Mouse (Mus musculus) midbrain, embryonic 16.5 days (tissue): Measurements from ENCODE around the gene Eftud2. TPM values are rescaled to one million over a fixed set of nuclear protein-coding genes. Genes with fewer than 3 reads are reported as not detected.

Experiments
- ATAC-seq: fragments of 200-750 bp; cut with Nextera tagmentation; 2 replicates; pipeline ENCODE4 v1.8.0; 2017; ENCODE audit warnings: moderate TSS enrichment
- H3K27ac ChIP-seq: fragments of 300-500 bp; sonication (generic); 2 replicates; pipeline ENCODE4 v1.5.1; 2014; ENCODE audit warnings: mild to moderate bottlenecking, low read length, mixed read lengths
- H3K27me3 ChIP-seq: fragments of 300-500 bp; sonication (generic); 2 replicates; pipeline ENCODE4 v1.6.1; 2014; ENCODE audit warnings: low read depth, low read length, mixed read lengths; ENCODE audit not compliant: control insufficient read depth, insufficient read depth
- H3K36me3 ChIP-seq: fragments of 300-500 bp; sonication (generic); 2 replicates; pipeline ENCODE4 v1.6.1; 2014; ENCODE audit warnings: mild to moderate bottlenecking, low read length, moderate library complexity, mixed read lengths; ENCODE audit not compliant: control insufficient read depth, insufficient read depth
- H3K4me1 ChIP-seq: fragments of 300-500 bp; sonication (generic); 2 replicates; pipeline ENCODE4 v1.6.1; 2014; ENCODE audit warnings: mild to moderate bottlenecking, low read length, mixed read lengths; ENCODE audit not compliant: control insufficient read depth, insufficient read depth
- H3K4me2 ChIP-seq: fragments of 300-500 bp; sonication (generic); 2 replicates; pipeline ENCODE4 v1.6.1; 2014; ENCODE audit warnings: mild to moderate bottlenecking, low read length, mixed read lengths
- H3K4me3 ChIP-seq: fragments of 300-500 bp; sonication (generic); 2 replicates; pipeline ENCODE4 v1.5.1; 2014; ENCODE audit warnings: low read depth, mild to moderate bottlenecking, low read length, moderate library complexity, mixed read lengths
- H3K9ac ChIP-seq: fragments of 300-500 bp; sonication (generic); 2 replicates; pipeline ENCODE4 v1.6.1; 2014; ENCODE audit warnings: low read depth, low read length, mixed read lengths
- H3K9me3 ChIP-seq: fragments of 300-500 bp; sonication (generic); replicated peaks from 2 replicates; pipeline ENCODE4 v1.6.1; 2014; ENCODE audit warnings: mild to moderate bottlenecking, low read length, mixed read lengths; ENCODE audit not compliant: control insufficient read depth, poor library complexity, severe bottlenecking
- WGBS: fragments of 180-500 bp; shearing (Covaris S2); extraction: QIAGEN DNeasy Blood & Tissue Kit; methylation state at CpG from one replicate; pipeline ENCODE4 v1.1.7; 2014; 5-methylcytosine and 5-hydroxymethylcytosine counted together
- polyA plus RNA-seq: library from polyadenylated mRNA; unstranded; fragments of >200 nt; fragmentation: Nextera tagmentation; extraction: Ambion mirVana; gene quantifications from 2 replicates; pipeline ENCODE4 v1.2.1, GENCODE M21; 2015

The Eftud2 gene
- polyA plus RNA-seq, 1 experiment from 2014 or later = 133 TPM

DNA sequence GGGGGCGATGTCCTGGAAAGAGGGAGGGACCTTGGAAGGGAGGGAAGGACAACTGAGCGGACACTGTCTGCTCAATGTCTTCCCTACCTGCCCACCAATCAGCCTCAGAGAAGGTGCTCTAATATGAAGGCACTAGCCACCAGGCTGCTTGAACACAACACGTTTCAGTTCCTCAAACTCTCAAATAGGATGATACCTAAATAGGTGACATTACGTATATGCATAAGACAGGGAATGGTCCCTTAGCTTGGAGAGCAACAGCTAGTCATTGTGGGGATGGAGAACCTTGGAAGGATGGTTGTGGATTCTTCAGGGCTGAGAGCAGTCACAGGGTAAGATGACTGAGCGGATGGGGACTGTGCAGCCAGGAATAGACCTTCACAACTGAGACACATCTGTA, 6.6 kb upstream of the Eftud2 start:
- Histone ChIP-seq H3K27ac (no peak overlapping the region), H3K4me2 (no peak overlapping the region), H3K9ac (no peak overlapping the region), H3K36me3 (no peaks in the 10 kb centered on the region), H3K9me3 (no peaks in the 10 kb centered on the region), H3K4me3 (no peak overlapping the region), H3K27me3 (peaks cover 9% of the 10 kb centered on the region), H3K4me1 (peaks cover 4% of the 10 kb centered on the region)
- ATAC-seq = no peak
- 85% methylated on average over 5 of the region's 5 CpGs for WGBS

DNA sequence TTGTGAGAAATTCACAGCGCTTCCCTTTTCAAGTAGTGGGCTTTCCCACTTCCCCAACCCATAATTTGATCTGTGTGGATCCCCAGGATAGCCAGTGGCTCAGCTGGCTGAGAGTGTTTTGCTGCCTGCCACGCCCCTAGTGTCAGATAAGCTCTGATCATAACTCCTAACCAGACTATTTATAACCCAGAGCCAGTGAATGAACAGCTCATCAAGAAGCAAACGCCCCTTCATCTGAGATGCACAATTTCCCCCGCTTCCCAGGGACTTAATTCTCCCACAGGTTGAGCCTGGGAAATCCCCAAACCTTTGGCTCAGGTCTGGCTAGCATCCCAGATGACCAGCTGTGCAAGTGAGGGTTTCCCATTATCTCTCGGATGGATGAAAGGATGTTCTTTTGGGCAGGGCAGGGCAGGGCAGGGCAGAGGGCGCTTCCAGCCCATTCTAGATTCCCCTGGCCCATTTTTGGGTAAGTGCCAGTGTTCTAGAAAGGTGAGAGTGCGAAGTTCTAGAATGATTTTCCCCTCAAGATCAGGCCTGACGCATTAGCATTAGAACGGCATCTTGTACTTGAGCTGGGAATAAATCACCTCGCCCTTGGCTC, 3.9 kb upstream of the Eftud2 start, which contains the start of gene Fam187a:
Gene Fam187a (plus strand): TSS at position 554 of the 604 bp plus-strand sequence.
- 57% methylated on average over 10 of the region's 10 CpGs for WGBS
- Histone ChIP-seq H3K4me1 (peaks cover 14% of the 10 kb centered on the region), H3K36me3 (no peaks in the 10 kb centered on the region), H3K9ac (no peak within 1 kb of the TSS), H3K9me3 (no peaks in the 10 kb centered on the region), H3K27me3 (no peaks in the 10 kb centered on the region; the same call in 1 of the 2 replicates), H3K27ac (no peak within 1 kb of the TSS), H3K4me2 (no peak within 1 kb of the TSS), H3K4me3 (no peak within 1 kb of the TSS)
- no peak for ATAC-seq

DNA sequence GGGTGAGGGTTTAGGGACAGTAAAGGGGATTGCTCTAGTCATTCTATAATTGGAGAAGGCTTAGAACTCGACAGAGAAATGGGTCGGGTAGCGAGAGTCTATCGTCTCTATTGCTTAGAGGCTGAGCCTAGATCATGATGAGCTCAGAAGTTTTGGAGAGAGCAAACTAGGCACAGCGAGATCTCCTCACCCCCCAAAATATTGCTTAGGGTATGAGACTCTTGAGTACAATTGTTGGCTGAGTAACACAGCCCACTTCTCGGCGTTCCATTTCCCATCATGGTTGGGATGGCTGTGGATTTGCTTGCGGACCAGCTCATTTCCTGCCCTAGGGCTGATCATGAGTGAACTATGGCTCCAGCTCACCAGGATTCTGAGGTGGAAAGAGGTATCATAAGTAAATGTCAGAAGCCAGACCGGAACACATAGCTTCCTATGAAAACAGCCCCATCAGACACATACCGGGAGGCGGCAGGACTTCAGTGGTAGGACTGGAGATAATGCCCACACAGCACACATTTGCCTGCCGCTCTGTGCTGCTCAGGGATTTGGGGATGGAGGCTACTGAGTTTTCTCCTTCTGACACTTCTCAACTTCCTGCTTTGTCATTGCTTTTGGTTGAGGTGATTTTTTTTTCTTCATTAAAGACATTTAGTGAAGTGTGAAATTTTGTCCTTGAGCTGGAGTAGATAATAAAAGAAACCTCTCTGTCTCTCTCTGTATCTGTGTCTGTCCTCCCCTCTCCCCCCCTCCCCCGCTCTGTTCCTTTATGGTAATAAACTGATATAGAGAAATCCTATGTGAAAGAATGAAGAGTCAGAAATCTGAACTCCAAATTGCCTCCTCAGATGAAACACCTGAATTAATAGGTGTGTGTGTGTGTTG, 771 bp upstream of the Eftud2 start:
- H3K4me3 ChIP-seq = peak overlapping the region; percentile 66
- peak overlapping the region; percentile 87 for H3K4me2 ChIP-seq
- H3K9ac ChIP-seq = peak overlapping the region; percentile 67
- peak overlapping the region; percentile 91 for H3K27ac ChIP-seq
- peaks cover 15% of the 10 kb centered on the region for H3K4me1 ChIP-seq
- no peaks in the 10 kb centered on the region; the same call in 1 of the 2 replicates for H3K27me3 ChIP-seq
- peaks cover 4% of the 10 kb centered on the region; the same call in 1 of the 2 replicates for H3K36me3 ChIP-seq
- ATAC-seq = peak; percentile 30; the same call in 1 of the 2 replicates
- no peaks in the 10 kb centered on the region for H3K9me3 ChIP-seq
- 18% methylated on average over 13 of the region's 13 CpGs for WGBS

DNA sequence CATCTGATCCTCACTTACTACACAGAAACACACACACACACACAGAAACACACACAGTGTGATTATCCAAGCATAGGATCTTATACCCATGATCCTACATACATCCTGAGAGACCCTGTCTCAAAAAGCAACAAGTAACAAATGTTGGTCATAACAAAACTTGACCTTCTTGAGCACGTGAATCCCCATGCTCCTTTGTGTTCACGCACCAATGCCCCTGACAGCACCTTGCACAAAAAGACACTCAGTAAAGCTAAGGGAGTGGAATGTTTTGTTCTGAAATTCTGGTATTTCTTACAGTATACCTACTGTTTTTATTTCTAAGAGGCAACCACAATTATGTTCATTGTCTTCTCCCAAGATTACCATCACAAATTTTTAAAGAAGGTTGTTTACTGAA, 1.2 kb downstream of the Eftud2 start:
- Histone ChIP-seq H3K4me3 (no peak overlapping the region), H3K9me3 (no peaks in the 10 kb centered on the region), H3K27me3 (no peaks in the 10 kb centered on the region; the same call in 1 of the 2 replicates), H3K9ac (no peak overlapping the region), H3K4me1 (peaks cover 15% of the 10 kb centered on the region), H3K27ac (no peak overlapping the region), H3K36me3 (peaks cover 4% of the 10 kb centered on the region), H3K4me2 (peak overlapping the region; percentile 87)
- WGBS = 61% methylated on average over 2 of the region's 2 CpGs
- no peak for ATAC-seq

DNA sequence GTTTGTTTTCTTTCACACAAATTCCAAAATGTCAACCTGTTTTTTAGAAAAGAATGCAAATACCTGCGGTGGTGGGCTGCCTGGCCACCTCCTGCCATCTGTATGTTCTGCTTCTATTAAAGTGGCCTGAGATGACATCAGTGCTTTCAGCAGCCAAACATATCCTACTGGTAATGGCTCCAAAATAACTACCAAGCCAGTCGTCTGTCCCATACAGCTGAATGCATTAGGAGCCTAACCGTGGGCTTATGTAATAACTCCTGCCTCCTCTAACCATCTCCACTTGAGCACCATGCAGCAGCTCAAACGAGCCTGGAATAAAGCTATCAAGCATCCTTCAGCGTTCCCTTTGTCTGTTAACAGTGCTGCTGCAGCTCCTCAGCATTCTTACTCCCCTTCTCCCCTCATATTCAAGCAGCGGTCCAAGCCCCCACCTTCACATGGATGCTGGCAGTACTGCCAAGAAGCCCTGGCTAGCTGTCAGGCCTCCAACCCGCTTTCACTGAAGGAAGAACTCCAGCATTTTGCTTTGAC, 5.9 kb downstream of the Eftud2 start:
- H3K36me3 ChIP-seq = peaks cover 13% of the 10 kb centered on the region
- peaks cover 6% of the 10 kb centered on the region for H3K4me1 ChIP-seq
- no peak for ATAC-seq
- no peaks in the 10 kb centered on the region for H3K27me3 ChIP-seq
- H3K27ac ChIP-seq = no peak overlapping the region
- no peak overlapping the region for H3K4me2 ChIP-seq
- H3K9me3 ChIP-seq = no peaks in the 10 kb centered on the region
- no peak overlapping the region for H3K4me3 ChIP-seq
- WGBS = 81% methylated on average over 7 of the region's 7 CpGs
- H3K9ac ChIP-seq = no peak overlapping the region

DNA sequence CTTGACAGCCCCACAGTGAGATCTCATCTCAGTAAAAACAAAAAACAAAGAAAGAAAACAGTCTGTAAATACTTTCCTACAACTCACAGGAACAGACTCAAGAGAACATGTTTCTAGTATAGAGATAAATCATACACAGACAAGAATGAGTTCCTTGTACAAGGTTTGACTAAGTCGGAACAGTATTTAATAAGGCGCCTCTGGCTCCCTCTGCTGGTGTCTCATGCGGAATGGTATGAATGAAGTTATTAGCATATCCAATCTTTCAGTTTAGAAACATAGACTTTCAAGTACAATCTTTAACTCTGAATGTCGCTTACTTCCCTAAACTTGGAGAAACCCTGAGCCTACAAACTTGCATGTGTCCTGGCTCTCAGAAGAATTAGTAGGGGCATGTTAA, 16.5 kb downstream of the Eftud2 start:
- H3K27me3 ChIP-seq = no peaks in the 10 kb centered on the region
- no peak for ATAC-seq
- H3K4me3 ChIP-seq = no peak overlapping the region
- H3K36me3 ChIP-seq = peaks cover 28% of the 10 kb centered on the region
- H3K9ac ChIP-seq = no peak overlapping the region
- 24% methylated on average over 4 of the region's 4 CpGs for WGBS
- no peaks in the 10 kb centered on the region for H3K4me1 ChIP-seq
- no peak overlapping the region for H3K4me2 ChIP-seq
- H3K9me3 ChIP-seq = no peaks in the 10 kb centered on the region
- no peak overlapping the region for H3K27ac ChIP-seq

DNA sequence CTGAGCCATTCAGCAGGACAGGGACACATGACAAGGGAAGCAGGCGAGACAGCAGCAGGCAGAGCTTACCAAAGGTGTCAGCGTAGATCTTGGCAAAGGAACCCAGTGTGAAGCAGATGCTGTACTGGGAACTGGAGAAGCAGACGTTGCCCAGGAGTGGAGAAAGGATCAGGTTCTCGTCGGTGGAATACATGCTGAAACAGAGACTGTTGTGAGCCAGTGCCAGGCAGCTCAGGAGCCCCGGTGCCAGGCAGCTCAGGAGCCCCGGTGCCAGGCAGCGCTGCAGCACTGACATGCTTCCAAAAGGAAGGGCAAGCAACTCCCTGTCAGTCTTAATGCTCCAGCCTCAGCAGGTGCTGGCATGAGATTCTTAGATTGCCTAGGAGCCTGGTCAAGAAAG, 20.9 kb downstream of the Eftud2 start:
- Histone ChIP-seq H3K36me3 (peaks cover 16% of the 10 kb centered on the region), H3K4me2 (no peak overlapping the region), H3K9me3 (no peaks in the 10 kb centered on the region), H3K27ac (no peak overlapping the region), H3K9ac (no peak overlapping the region), H3K27me3 (no peaks in the 10 kb centered on the region), H3K4me1 (no peaks in the 10 kb centered on the region), H3K4me3 (no peak overlapping the region)
- 92% methylated on average over 8 of the region's 8 CpGs for WGBS
- ATAC-seq = no peak

DNA sequence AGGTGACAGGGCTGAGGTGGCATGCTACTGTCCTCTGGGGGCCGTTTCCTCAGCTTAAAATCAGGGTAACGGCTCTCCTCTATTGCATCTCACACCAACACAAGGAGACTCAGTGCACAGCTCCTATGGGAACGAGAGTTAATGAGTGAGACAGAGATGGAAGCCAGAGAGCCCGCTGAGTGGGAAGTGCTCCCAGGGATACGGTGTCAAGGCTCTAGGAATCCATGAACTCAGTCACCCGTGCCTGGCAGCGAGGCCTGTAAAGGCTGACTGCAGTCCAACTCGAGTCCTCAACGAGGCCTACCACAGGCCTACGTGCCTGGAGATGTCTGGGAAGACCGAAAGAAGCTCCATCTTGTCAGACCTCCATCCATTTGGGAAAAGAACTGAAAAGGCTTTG, 21.8 kb downstream of the Eftud2 start:
- no peaks in the 10 kb centered on the region for H3K4me1 ChIP-seq
- H3K4me3 ChIP-seq = no peak overlapping the region
- no peak for ATAC-seq
- H3K36me3 ChIP-seq = peaks cover 23% of the 10 kb centered on the region
- H3K4me2 ChIP-seq = no peak overlapping the region
- WGBS = 85% methylated on average over 11 of the region's 11 CpGs
- no peaks in the 10 kb centered on the region for H3K27me3 ChIP-seq
- H3K9me3 ChIP-seq = no peaks in the 10 kb centered on the region
- H3K9ac ChIP-seq = no peak overlapping the region
- H3K27ac ChIP-seq = no peak overlapping the region

DNA sequence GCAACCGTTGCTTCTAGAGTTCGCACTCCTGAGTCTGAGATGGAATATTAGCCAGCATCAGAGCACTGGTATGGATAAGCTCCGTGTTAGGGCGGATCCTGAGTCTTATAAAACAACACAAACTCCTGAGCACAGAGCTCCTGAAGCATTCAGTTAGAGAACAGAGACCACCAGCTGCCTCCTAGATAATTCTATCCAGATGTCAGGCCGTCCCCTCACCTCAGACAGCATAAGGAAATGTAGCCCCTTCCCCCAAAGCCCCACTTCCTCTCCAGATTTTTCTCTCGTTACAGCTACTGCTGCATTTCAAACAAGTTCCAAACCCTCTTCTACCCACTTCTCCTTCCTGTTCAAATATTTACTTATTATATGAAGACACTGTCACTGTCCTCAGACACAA, 24.8 kb downstream of the Eftud2 start:
- no peaks in the 10 kb centered on the region for H3K9me3 ChIP-seq
- no peaks in the 10 kb centered on the region for H3K27me3 ChIP-seq
- peaks cover 26% of the 10 kb centered on the region for H3K36me3 ChIP-seq
- H3K9ac ChIP-seq = no peak overlapping the region
- 82% methylated on average over 6 of the region's 6 CpGs for WGBS
- no peak overlapping the region for H3K4me2 ChIP-seq
- no peak overlapping the region for H3K27ac ChIP-seq
- no peaks in the 10 kb centered on the region for H3K4me1 ChIP-seq
- ATAC-seq = no peak
- H3K4me3 ChIP-seq = no peak overlapping the region
